Mouse (Mus musculus): ENCODE data around the gene Racgap1. TPM values are rescaled to one million over a fixed set of nuclear protein-coding genes. Genes with fewer than 3 reads are reported as not detected.

Gene Racgap1
- polyA plus RNA-seq, 1 experiment from 2014 or later, result 75.7 TPM

DNA sequence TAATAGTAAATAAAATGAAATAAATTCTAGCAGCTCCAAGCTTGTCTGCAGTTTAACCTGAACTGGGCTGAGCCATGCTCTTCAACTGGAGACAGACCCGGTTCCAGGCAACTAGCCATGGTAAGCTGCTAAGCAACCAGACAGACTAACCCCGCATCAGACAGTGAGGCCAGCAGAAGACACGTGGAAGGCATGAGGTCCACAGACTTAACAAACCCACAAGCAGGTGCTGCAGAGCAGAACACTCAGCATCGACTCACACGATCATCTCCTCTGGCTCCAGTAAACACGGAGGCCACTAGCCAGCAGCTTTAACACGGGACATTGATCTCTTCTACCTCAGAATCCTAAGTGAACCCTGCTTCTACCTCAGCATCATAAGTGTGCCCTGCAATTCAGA is 6.7 kb downstream of the Racgap1 start:
- 60% methylated on average over 7 of the region's 7 CpGs for WGBS
- DNase-seq (ENCODE audit: low spot score) (no peak), ATAC-seq (ENCODE audit: low read depth) (no peak)
- Histone ChIP-seq H3K9me3 (ENCODE audit: control insufficient read depth, low read length) (no peaks in the 10 kb centered on the region), H3K4me1 (ENCODE audit: control insufficient read depth, insufficient read depth, low read length) (peaks cover 18% of the 10 kb centered on the region), H3K27me3 (replicated peaks; ENCODE audit: control insufficient read depth, insufficient read depth, low read length) (no peaks in the 10 kb centered on the region), H3K27ac (replicated peaks; ENCODE audit: low read depth, low read length) (no peak overlapping the region), H3K36me3 (ENCODE audit: control insufficient read depth, insufficient read depth, low read length) (peaks cover 17% of the 10 kb centered on the region), H3K4me2 (ENCODE audit: low read depth, low read length) (no peak overlapping the region), H3K9ac (ENCODE audit: low read depth, low read length) (no peak overlapping the region), H3K4me3 (ENCODE audit: low read depth, low read length) (no peak overlapping the region)

DNA sequence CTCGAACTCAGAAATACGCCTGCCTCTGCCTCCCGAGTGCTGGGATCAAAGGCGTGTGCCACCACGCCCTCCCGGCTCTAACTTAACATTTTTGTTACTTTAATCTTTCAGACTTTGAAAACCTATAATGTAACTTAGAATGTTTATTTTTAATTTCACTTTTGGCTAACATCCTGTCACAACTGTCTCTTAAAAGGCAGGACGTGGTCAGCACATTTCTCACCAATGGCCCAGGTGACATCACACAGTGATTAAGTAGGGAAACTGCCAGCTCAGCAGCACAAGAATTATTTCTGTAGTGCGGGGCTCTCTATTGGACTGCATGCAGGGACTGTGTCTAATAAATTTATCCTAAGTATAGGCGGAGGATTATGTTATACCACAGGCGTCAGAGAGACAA is 7.6 kb downstream of the Racgap1 start:
- H3K4me2 ChIP-seq (ENCODE audit: low read depth, low read length), result no peak overlapping the region
- H3K4me1 ChIP-seq (ENCODE audit: control insufficient read depth, insufficient read depth, low read length), result peaks cover 9% of the 10 kb centered on the region; the same call in 1 of the 2 replicates
- 0 out of 2 replicates have a peak overlapping the region, but pooled peaks have one; percentile 8 for H3K27ac ChIP-seq (replicated peaks; ENCODE audit: low read depth, low read length)
- H3K36me3 ChIP-seq (ENCODE audit: control insufficient read depth, insufficient read depth, low read length), result peaks cover 25% of the 10 kb centered on the region
- no peaks in the 10 kb centered on the region for H3K9me3 ChIP-seq (ENCODE audit: control insufficient read depth, low read length)
- DNase-seq (ENCODE audit: low spot score) (no peak), ATAC-seq (ENCODE audit: low read depth) (no peak)
- H3K27me3 ChIP-seq (replicated peaks; ENCODE audit: control insufficient read depth, insufficient read depth, low read length), result no peaks in the 10 kb centered on the region
- no peak overlapping the region for H3K9ac ChIP-seq (ENCODE audit: low read depth, low read length)
- no peak overlapping the region for H3K4me3 ChIP-seq (ENCODE audit: low read depth, low read length)
- 81% methylated on average over 10 of the region's 10 CpGs for WGBS

DNA sequence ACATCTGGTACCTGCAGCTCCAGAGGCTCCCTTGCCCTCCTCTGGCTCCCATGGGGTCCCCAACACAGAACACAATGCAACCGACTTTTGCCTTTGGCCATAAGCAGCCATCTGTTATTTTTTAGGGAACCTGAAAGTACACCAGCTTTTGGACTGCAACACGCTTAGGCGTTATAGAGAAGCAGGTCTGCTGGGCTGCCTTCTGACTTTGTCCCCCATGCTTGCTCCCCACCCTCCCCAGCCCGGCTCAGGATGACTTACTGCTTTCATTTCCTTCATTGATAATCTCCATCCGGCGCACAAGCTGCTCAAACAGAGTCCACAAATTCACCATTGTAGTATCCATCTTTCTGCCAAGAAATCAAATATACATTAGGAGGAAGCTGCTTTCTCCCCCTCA is 8.8 kb downstream of the Racgap1 start:
- Histone ChIP-seq H3K4me2 (ENCODE audit: low read depth, low read length) (no peak overlapping the region), H3K4me1 (ENCODE audit: control insufficient read depth, insufficient read depth, low read length) (peaks cover 4% of the 10 kb centered on the region; the same call in 1 of the 2 replicates), H3K27ac (replicated peaks; ENCODE audit: low read depth, low read length) (no peak overlapping the region), H3K9ac (ENCODE audit: low read depth, low read length) (0 out of 2 replicates have a peak overlapping the region, but pooled peaks have one; percentile 6), H3K4me3 (ENCODE audit: low read depth, low read length) (no peak overlapping the region), H3K27me3 (replicated peaks; ENCODE audit: control insufficient read depth, insufficient read depth, low read length) (no peaks in the 10 kb centered on the region), H3K9me3 (ENCODE audit: control insufficient read depth, low read length) (no peaks in the 10 kb centered on the region), H3K36me3 (ENCODE audit: control insufficient read depth, insufficient read depth, low read length) (peaks cover 32% of the 10 kb centered on the region)
- DNase-seq (ENCODE audit: low spot score) (no peak), ATAC-seq (ENCODE audit: low read depth) (no peak)
- 69% methylated on average over 6 of the region's 6 CpGs for WGBS

DNA sequence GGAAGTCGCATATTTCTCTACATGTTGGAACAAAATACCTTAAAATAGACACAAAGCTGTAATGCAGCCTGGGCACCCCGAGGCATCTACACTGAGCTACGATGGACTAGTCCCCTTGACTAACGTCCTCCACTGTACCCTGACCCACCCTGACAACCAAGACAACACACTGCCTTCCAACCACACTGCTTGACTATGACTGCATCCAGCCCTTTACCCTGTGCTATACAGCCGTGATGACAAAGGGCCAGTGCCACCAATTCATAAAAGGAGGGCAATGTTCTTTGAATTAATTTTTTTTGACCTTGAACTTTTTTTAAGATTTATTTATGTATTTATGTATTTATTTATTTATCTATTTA is 13.4 kb downstream of the Racgap1 start:
- Histone ChIP-seq H3K4me2 (ENCODE audit: low read depth, low read length) (no peak overlapping the region), H3K9me3 (ENCODE audit: control insufficient read depth, low read length) (no peaks in the 10 kb centered on the region), H3K9ac (ENCODE audit: low read depth, low read length) (no peak overlapping the region), H3K27ac (replicated peaks; ENCODE audit: low read depth, low read length) (no peak overlapping the region), H3K4me3 (ENCODE audit: low read depth, low read length) (no peak overlapping the region), H3K4me1 (ENCODE audit: control insufficient read depth, insufficient read depth, low read length) (no peaks in the 10 kb centered on the region), H3K36me3 (ENCODE audit: control insufficient read depth, insufficient read depth, low read length) (peaks cover 74% of the 10 kb centered on the region), H3K27me3 (replicated peaks; ENCODE audit: control insufficient read depth, insufficient read depth, low read length) (no peaks in the 10 kb centered on the region)
- DNase-seq (ENCODE audit: low spot score) (no peak), ATAC-seq (ENCODE audit: low read depth) (no peak)
- 78% methylated on average over 5 of the region's 5 CpGs for WGBS

DNA sequence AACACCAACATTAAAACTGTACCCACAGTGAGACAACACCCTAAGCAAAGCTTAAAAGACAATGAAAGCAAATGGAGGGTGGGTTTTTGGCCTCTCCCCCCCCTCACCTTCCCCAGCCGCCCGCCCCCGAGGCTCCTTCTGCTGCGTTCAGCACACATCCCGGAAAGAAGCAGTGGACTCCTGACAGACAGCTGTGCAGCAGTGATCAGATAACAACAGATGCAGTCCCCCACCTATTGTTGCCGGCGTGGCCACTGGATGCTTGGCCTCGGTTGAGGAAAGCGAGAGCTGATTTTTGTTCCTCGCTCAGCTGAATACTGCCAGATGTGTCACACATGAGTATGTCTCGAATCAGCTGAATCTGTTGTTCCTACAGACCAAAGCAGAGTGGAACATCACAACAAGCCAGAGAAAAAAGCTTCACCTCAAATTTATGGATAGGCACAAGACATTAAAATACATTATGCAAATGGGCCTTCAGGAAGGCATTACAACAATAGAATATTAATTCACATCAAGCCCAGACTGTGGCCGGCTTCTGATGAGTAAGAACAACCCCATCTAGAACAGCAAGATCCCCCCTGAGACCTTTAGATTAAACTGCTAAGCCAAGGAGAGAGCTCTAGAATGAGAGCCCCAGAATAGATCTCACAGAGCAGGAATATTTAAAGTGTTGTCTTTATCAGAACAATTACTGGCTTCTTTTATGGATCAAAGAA is 13.9 kb downstream of the Racgap1 start:
- DNase-seq (ENCODE audit: low spot score), result peak; percentile 44
- Histone ChIP-seq H3K9ac (ENCODE audit: low read depth, low read length) (no peak overlapping the region), H3K9me3 (ENCODE audit: control insufficient read depth, low read length) (no peaks in the 10 kb centered on the region), H3K27ac (replicated peaks; ENCODE audit: low read depth, low read length) (no peak overlapping the region; the same call in 1 of the 2 replicates), H3K4me2 (ENCODE audit: low read depth, low read length) (no peak overlapping the region), H3K36me3 (ENCODE audit: control insufficient read depth, insufficient read depth, low read length) (peaks cover 80% of the 10 kb centered on the region), H3K4me3 (ENCODE audit: low read depth, low read length) (no peak overlapping the region), H3K27me3 (replicated peaks; ENCODE audit: control insufficient read depth, insufficient read depth, low read length) (no peaks in the 10 kb centered on the region), H3K4me1 (ENCODE audit: control insufficient read depth, insufficient read depth, low read length) (no peaks in the 10 kb centered on the region)
- WGBS, result 71% methylated on average over 12 of the region's 12 CpGs
- ATAC-seq (ENCODE audit: low read depth), result no peak

DNA sequence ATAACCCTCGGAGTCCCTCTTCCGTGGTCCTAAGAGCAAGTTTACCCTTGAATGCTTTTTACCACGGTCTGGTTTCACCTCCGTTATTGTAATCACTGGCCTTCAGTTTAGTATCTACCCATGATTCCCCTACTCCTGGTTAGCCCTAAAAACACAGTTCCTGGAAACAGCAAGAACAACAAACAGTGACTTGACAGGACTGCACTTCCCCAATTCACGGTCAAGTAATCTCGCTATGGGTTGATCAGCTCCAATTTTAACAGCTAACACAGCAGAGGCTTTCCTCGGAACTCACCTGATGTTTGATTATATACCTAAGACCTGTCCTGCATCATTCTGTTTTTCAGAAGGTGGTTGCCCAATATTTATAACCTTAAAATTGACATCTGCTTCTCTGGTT is 16.8 kb downstream of the Racgap1 start:
- no peak overlapping the region for H3K4me3 ChIP-seq (ENCODE audit: low read depth, low read length)
- no peaks in the 10 kb centered on the region for H3K4me1 ChIP-seq (ENCODE audit: control insufficient read depth, insufficient read depth, low read length)
- no peak for DNase-seq (ENCODE audit: low spot score)
- no peak overlapping the region for H3K9ac ChIP-seq (ENCODE audit: low read depth, low read length)
- no peak for ATAC-seq (ENCODE audit: low read depth)
- H3K4me2 ChIP-seq (ENCODE audit: low read depth, low read length), result no peak overlapping the region
- 92% methylated on average over 7 of the region's 7 CpGs for WGBS
- H3K9me3 ChIP-seq (ENCODE audit: control insufficient read depth, low read length), result no peaks in the 10 kb centered on the region
- no peak overlapping the region for H3K27ac ChIP-seq (replicated peaks; ENCODE audit: low read depth, low read length)
- H3K36me3 ChIP-seq (ENCODE audit: control insufficient read depth, insufficient read depth, low read length), result peaks cover 90% of the 10 kb centered on the region
- no peaks in the 10 kb centered on the region for H3K27me3 ChIP-seq (replicated peaks; ENCODE audit: control insufficient read depth, insufficient read depth, low read length)

DNA sequence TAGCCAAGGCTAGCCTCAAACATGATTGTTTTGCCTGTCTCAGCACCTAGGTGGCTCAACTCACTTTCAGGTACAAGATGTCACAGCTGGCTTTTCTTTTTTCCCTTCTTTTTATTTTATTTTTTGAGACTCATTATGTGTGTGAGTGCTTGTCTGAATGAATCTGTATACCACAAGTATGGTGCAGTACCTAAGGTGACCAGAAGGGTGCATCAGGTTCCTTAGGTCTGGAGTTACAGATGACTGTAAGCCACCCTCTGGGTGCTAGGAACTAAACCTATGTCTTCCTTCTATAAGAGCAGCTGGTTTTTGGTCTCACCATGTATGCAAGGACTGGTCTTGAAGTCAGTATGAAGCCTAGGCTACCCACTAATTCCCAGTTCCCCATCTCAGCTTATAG is 19.8 kb downstream of the Racgap1 start:
- peaks cover 94% of the 10 kb centered on the region for H3K36me3 ChIP-seq (ENCODE audit: control insufficient read depth, insufficient read depth, low read length)
- DNase-seq (ENCODE audit: low spot score), result no peak

DNA sequence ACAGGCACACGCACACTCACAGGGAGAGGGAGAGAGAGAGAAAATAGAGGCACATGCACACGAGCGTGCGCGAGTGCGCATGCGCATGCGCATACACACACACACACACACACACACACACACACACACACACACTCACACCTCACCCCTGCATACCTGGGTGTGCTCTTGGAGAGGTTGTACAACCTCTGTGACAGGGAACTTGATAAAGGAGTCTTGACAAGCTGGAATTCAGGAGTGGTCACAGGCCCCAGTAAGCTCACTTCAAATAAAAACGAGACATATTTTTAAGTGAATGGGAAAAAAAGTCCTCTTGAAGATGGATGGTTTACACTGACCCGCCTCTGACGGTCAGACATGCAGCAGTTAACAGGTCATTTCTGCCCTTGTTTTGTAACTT is 29.4 kb downstream of the Racgap1 start:
- Histone ChIP-seq H3K36me3 (ENCODE audit: control insufficient read depth, insufficient read depth, low read length) (peaks cover 72% of the 10 kb centered on the region), H3K4me2 (ENCODE audit: low read depth, low read length) (no peak overlapping the region), H3K9ac (ENCODE audit: low read depth, low read length) (no peak overlapping the region), H3K27ac (replicated peaks; ENCODE audit: low read depth, low read length) (no peak overlapping the region), H3K4me3 (ENCODE audit: low read depth, low read length) (no peak overlapping the region), H3K9me3 (ENCODE audit: control insufficient read depth, low read length) (no peaks in the 10 kb centered on the region), H3K4me1 (ENCODE audit: control insufficient read depth, insufficient read depth, low read length) (no peaks in the 10 kb centered on the region), H3K27me3 (replicated peaks; ENCODE audit: control insufficient read depth, insufficient read depth, low read length) (no peaks in the 10 kb centered on the region)
- 94% methylated on average over 11 of the region's 11 CpGs for WGBS
- ATAC-seq (ENCODE audit: low read depth) (no peak), DNase-seq (ENCODE audit: low spot score) (no peak)

More for the DNA sequence above, 19.8 kb downstream of the Racgap1 start:
- Histone ChIP-seq H3K4me1 (ENCODE audit: control insufficient read depth, insufficient read depth, low read length) (no peaks in the 10 kb centered on the region), H3K27ac (replicated peaks; ENCODE audit: low read depth, low read length) (no peak overlapping the region), H3K4me3 (ENCODE audit: low read depth, low read length) (no peak overlapping the region), H3K9ac (ENCODE audit: low read depth, low read length) (no peak overlapping the region), H3K27me3 (replicated peaks; ENCODE audit: control insufficient read depth, insufficient read depth, low read length) (no peaks in the 10 kb centered on the region), H3K9me3 (ENCODE audit: control insufficient read depth, low read length) (no peaks in the 10 kb centered on the region), H3K4me2 (ENCODE audit: low read depth, low read length) (no peak overlapping the region)
- ATAC-seq (ENCODE audit: low read depth), result no peak

DNA sequence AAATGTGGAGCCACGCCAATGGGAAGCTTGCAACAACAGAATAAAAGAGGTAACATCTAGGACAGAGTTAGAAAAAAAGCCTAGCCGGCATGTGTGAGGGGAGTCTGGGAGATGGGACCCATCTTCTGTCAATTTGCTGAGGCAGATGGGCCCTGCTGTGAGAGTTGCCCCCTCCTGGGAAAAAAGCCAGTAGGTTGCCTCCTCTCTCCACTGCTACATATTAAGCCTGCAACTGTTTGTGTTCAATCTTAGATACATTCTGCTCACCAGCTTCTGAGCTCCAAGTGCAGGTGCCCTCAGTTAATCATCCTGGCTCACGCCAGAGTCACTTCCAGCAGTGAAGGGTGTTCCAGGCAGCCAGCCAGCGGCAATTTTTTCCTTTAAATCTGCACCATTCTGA is 31.6 kb downstream of the Racgap1 start:
- Histone ChIP-seq H3K27me3 (replicated peaks; ENCODE audit: control insufficient read depth, insufficient read depth, low read length) (no peaks in the 10 kb centered on the region), H3K9ac (ENCODE audit: low read depth, low read length) (no peak overlapping the region), H3K4me2 (ENCODE audit: low read depth, low read length) (no peak overlapping the region), H3K9me3 (ENCODE audit: control insufficient read depth, low read length) (no peaks in the 10 kb centered on the region), H3K4me1 (ENCODE audit: control insufficient read depth, insufficient read depth, low read length) (peaks cover 7% of the 10 kb centered on the region; the same call in 1 of the 2 replicates), H3K4me3 (ENCODE audit: low read depth, low read length) (no peak overlapping the region), H3K36me3 (ENCODE audit: control insufficient read depth, insufficient read depth, low read length) (peaks cover 50% of the 10 kb centered on the region), H3K27ac (replicated peaks; ENCODE audit: low read depth, low read length) (no peak overlapping the region)
- 75% methylated on average over 4 of the region's 4 CpGs for WGBS
- ATAC-seq (ENCODE audit: low read depth) (no peak), DNase-seq (ENCODE audit: low spot score) (no peak)

Data from embryonic facial prominence, embryonic 14.5 days (tissue).